10 mouse cellular contexts compared by ENCODE assay signal in genomic region chr5:121811485-121811931, GRCm38 (mm10). TPM values are rescaled to one million over a fixed set of nuclear protein-coding genes. Genes with fewer than 3 reads are reported as not detected.
DNase-seq lines count a peak whose midpoint lies in the region; ATAC-seq and TF ChIP-seq lines count a peak whose summit lies in the region.
"Had no signal": no experiment of that assay in that cellular context is flagged by ENCODE, and none has a peak within 500 bp of the region (broad histone marks: within the 10 kb centered on the region; RNA-seq: fewer than 3 reads in every experiment).

No protein-coding gene starts in this region.

- H3K27ac ChIP-seq in hindbrain, embryonic 13.5 days = peak overlapping the region; percentile 41
- H3K27ac ChIP-seq in hindbrain, embryonic 11.5 days (ENCODE audit: low read depth, low read length) = no peak overlapping the region
- H3K27ac ChIP-seq in thymus, adult 2 months (ENCODE audit: control insufficient read depth, insufficient read depth, low read length) = no peak overlapping the region
- no peak overlapping the region for H3K27ac ChIP-seq in intestine, embryonic 16.5 days (ENCODE audit: low read length)
- H3K27ac ChIP-seq: midbrain, embryonic 12.5 days had no signal

- DNase-seq in hindbrain, embryonic 11.5 days (ENCODE audit: low spot score) = no peak
- peak; percentile 30 for DNase-seq in testis, postnatal 10 days (ENCODE audit: low spot score)
- no peak for DNase-seq in testis, postnatal 14 days (ENCODE audit: low spot score)
- no peak for DNase-seq in thymus, adult 2 months
- DNase-seq in right cerebral cortex, postnatal 36 days (ENCODE audit: low spot score in 2 of 2) = no peak
- DNase-seq: gastrocnemius, postnatal 14 days had no signal

- no peak for TF ChIP-seq POLR2A in thymus, adult 2 months (IDR thresholded peaks at IDR 0.05; ENCODE audit: control insufficient read depth, extremely low read depth, insufficient read depth, low read length, poor library complexity)

- whole genome bisulfite sequencing in hindbrain, embryonic 13.5 days = 89% methylated on average over 5 of the region's 5 CpGs
- 94% methylated on average over 5 of the region's 5 CpGs for WGBS in hindbrain, embryonic 11.5 days
- WGBS in thymus, adult 2 months = 18% methylated on average over 5 of the region's 5 CpGs
- 89% methylated on average over 5 of the region's 5 CpGs for WGBS in intestine, embryonic 16.5 days

- H3K4me3 ChIP-seq in hindbrain, embryonic 13.5 days = no peak overlapping the region
- no peak overlapping the region for H3K4me3 ChIP-seq in hindbrain, embryonic 11.5 days (ENCODE audit: low read depth, low read length)
- H3K4me3 ChIP-seq in thymus, adult 2 months (ENCODE audit: control insufficient read depth, insufficient read depth, low read length) = no peak overlapping the region
- H3K4me3 ChIP-seq in intestine, embryonic 16.5 days (ENCODE audit: low read length) = no peak overlapping the region
- H3K4me3 ChIP-seq: midbrain, embryonic 12.5 days had no signal

- H3K4me1 ChIP-seq in hindbrain, embryonic 13.5 days (replicated peaks) = no peaks in the 10 kb centered on the region
- H3K4me1 ChIP-seq in hindbrain, embryonic 11.5 days (replicated peaks; ENCODE audit: control insufficient read depth, insufficient read depth, low read length) = no peaks in the 10 kb centered on the region
- peaks cover 21% of the 10 kb centered on the region for H3K4me1 ChIP-seq in thymus, adult 2 months (replicated peaks; ENCODE audit: control insufficient read depth, insufficient read depth, low read length)
- peaks cover 7% of the 10 kb centered on the region; the same call in 1 of the 2 replicates for H3K4me1 ChIP-seq in intestine, embryonic 16.5 days (ENCODE audit: control insufficient read depth, insufficient read depth, low read length)
- H3K4me1 ChIP-seq: midbrain, embryonic 12.5 days had no signal

- no peak for ATAC-seq in hindbrain, embryonic 13.5 days (ENCODE audit: low FRiP score)
- no peak for ATAC-seq in hindbrain, embryonic 11.5 days (ENCODE audit: low FRiP score)
- ATAC-seq in granulocyte monocyte progenitor cell, adult 5-6 weeks (replicated peaks; ENCODE audit: poor library complexity, severe bottlenecking) = peak; percentile 74
- no peak for ATAC-seq in intestine, embryonic 16.5 days

- no peak overlapping the region for H3K4me2 ChIP-seq in hindbrain, embryonic 13.5 days
- H3K4me2 ChIP-seq in hindbrain, embryonic 11.5 days (replicated peaks; ENCODE audit: low read depth, low read length) = no peak overlapping the region
- no peak overlapping the region for H3K4me2 ChIP-seq in intestine, embryonic 16.5 days (ENCODE audit: low read depth, low read length)
- H3K4me2 ChIP-seq: midbrain, embryonic 12.5 days had no signal

- 0 out of 2 replicates have a peak overlapping the region, but pooled peaks have one; percentile 29 for H3K9ac ChIP-seq in hindbrain, embryonic 13.5 days
- no peak overlapping the region for H3K9ac ChIP-seq in hindbrain, embryonic 11.5 days (ENCODE audit: low read depth, low read length)
- no peak overlapping the region for H3K9ac ChIP-seq in intestine, embryonic 16.5 days (ENCODE audit: low read depth, low read length)
- H3K9ac ChIP-seq: midbrain, embryonic 12.5 days had no signal

- peaks cover 66% of the 10 kb centered on the region for H3K36me3 ChIP-seq in hindbrain, embryonic 13.5 days
- H3K36me3 ChIP-seq in hindbrain, embryonic 11.5 days (ENCODE audit: control insufficient read depth, insufficient read depth, low read length) = peaks cover 25% of the 10 kb centered on the region
- peaks cover 17% of the 10 kb centered on the region for H3K36me3 ChIP-seq in thymus, adult 2 months (ENCODE audit: control insufficient read depth, insufficient read depth, low read length)
- H3K36me3 ChIP-seq in intestine, embryonic 16.5 days (ENCODE audit: control insufficient read depth, insufficient read depth, low read length) = peaks cover 26% of the 10 kb centered on the region

- no peaks in the 10 kb centered on the region for H3K27me3 ChIP-seq in hindbrain, embryonic 13.5 days
- H3K27me3 ChIP-seq in hindbrain, embryonic 11.5 days (ENCODE audit: control insufficient read depth, insufficient read depth, low read length) = no peaks in the 10 kb centered on the region
- no peaks in the 10 kb centered on the region for H3K27me3 ChIP-seq in thymus, adult 2 months (ENCODE audit: control insufficient read depth, insufficient read depth, low read length)
- no peaks in the 10 kb centered on the region for H3K27me3 ChIP-seq in intestine, embryonic 16.5 days (replicated peaks; ENCODE audit: control insufficient read depth, insufficient read depth, low read length)
- H3K27me3 ChIP-seq: midbrain, embryonic 12.5 days had no signal

- TF ChIP-seq CTCF in thymus, adult 2 months (IDR thresholded peaks at IDR 0.05; ENCODE audit: borderline replicate concordance, control insufficient read depth, extremely low read depth, insufficient read depth, low read length, poor library complexity) = no peak

- H3K9me3 ChIP-seq in hindbrain, embryonic 13.5 days = no peaks in the 10 kb centered on the region
- H3K9me3 ChIP-seq in hindbrain, embryonic 11.5 days (ENCODE audit: control insufficient read depth, low read length) = no peaks in the 10 kb centered on the region
- no peaks in the 10 kb centered on the region for H3K9me3 ChIP-seq in intestine, embryonic 16.5 days (ENCODE audit: control insufficient read depth, low read length)
- H3K9me3 ChIP-seq: midbrain, embryonic 12.5 days had no signal

RNA-seq across cellular contexts. Expression of gene Sh2b3, which starts 25.9 kb away (rescaled TPM):
- 6.4 and 6.5 TPM in 2 replicates for polyA plus RNA-seq in hindbrain, embryonic 13.5 days (2015; fragmentation: Nextera tagmentation; extraction: Ambion mirVana)
- polyA plus RNA-seq in hindbrain, embryonic 11.5 days (2014; fragmentation: Nextera tagmentation; extraction: Ambion mirVana) = 8.4 and 9.6 TPM in 2 replicates
- total RNA-seq in granulocyte monocyte progenitor cell, adult 5-6 weeks (2014; fragmentation: Nextera tagmentation) = 31.5 and 32.8 TPM in 2 replicates
- total RNA-seq in granulocyte monocyte progenitor cell, adult 5-6 weeks (2017) = 11.9 and 12.5 TPM in 2 replicates
- 48.3 and 80.5 TPM in 2 replicates for polyA plus RNA-seq in thymus, adult 2 months (2012; rRNA removed)
- 7.7 and 9.9 TPM in 2 replicates for polyA plus RNA-seq in intestine, embryonic 16.5 days (2015; fragmentation: Nextera tagmentation; extraction: Ambion mirVana)

RNA-seq across cellular contexts. Expression of gene Pheta1, which starts 37.3 kb away (rescaled TPM):
- 45.5 and 47.4 TPM in 2 replicates for polyA plus RNA-seq in hindbrain, embryonic 13.5 days (2015; fragmentation: Nextera tagmentation; extraction: Ambion mirVana)
- polyA plus RNA-seq in hindbrain, embryonic 11.5 days (2014; fragmentation: Nextera tagmentation; extraction: Ambion mirVana) = 27.0 and 29.3 TPM in 2 replicates
- 0.62 and 2.6 TPM in 2 replicates for total RNA-seq in granulocyte monocyte progenitor cell, adult 5-6 weeks (2014; fragmentation: Nextera tagmentation)
- total RNA-seq in granulocyte monocyte progenitor cell, adult 5-6 weeks (2017) = 1.1 and 2.2 TPM in 2 replicates
- 23.3 and 25.3 TPM in 2 replicates for polyA plus RNA-seq in thymus, adult 2 months (2012; rRNA removed)
- 38.1 and 44.6 TPM in 2 replicates for polyA plus RNA-seq in intestine, embryonic 16.5 days (2015; fragmentation: Nextera tagmentation; extraction: Ambion mirVana)
